Mouse (Mus musculus): ENCODE results near the gene Tmcc3. TPM values are rescaled to one million over a fixed set of nuclear protein-coding genes. Genes with fewer than 3 reads are reported as not detected.
A peak's percentile ranks its signal among the peaks of the same experiment; 100 is the strongest.
"Not testable (repeated sequence)": the region's sequence is repeated elsewhere in the genome, so short reads cannot be mapped to it uniquely, and the experiment has no call there.

The Tmcc3 gene
- total and polyA plus RNA-seq, 3 experiments = 15.3 to 35.1 (median 29.8) TPM

DNA sequence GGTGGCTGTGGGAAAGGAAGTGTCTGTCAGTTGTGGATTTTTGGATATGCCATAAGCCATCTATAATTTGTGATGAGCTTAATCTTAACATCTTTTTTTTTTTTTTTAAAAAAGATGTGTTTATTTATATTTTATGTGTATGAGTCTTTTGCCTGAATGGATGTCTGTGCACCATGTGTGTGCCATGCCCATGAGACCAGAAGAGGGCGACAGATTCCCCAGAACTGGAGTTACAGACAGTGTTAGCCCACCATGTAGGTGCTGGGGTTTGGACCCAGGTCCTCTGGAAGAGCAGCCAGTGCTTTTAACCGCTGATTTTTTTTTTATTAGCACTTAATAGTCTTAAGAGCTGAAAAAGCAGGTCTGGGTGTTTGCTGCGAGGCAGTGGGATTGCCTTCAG lies 269.6 kb downstream of the Tmcc3 start:
- Histone ChIP-seq H3K4me3 (no peak overlapping the region), H3K36me3 (ENCODE audit: control insufficient read depth, insufficient read depth, low read length) (peaks cover 3% of the 10 kb centered on the region), H3K27ac (no peak overlapping the region), H3K4me1 (ENCODE audit: control insufficient read depth, insufficient read depth, low read length) (peaks cover 7% of the 10 kb centered on the region), H3K27me3 (ENCODE audit: control insufficient read depth, insufficient read depth, low read length) (no peaks in the 10 kb centered on the region), H3K79me2 (replicated peaks; ENCODE audit: control insufficient read depth, insufficient read depth, low read length) (peaks cover 2% of the 10 kb centered on the region), H3K9ac (ENCODE audit: low read depth, low read length) (no peak overlapping the region)
- DNase-seq = no peak
- intact Hi-C loops (cut with DNase I) = no loop called here
- TF ChIP-seq POLR2A (IDR thresholded peaks at IDR 0.05; ENCODE audit: insufficient read depth, low read depth, low read length) = no peak
- TF ChIP-seq CTCF (IDR thresholded peaks at IDR 0.05) = peak; percentile 48
- WGBS = 97% methylated on average over 3 of the region's 3 CpGs

DNA sequence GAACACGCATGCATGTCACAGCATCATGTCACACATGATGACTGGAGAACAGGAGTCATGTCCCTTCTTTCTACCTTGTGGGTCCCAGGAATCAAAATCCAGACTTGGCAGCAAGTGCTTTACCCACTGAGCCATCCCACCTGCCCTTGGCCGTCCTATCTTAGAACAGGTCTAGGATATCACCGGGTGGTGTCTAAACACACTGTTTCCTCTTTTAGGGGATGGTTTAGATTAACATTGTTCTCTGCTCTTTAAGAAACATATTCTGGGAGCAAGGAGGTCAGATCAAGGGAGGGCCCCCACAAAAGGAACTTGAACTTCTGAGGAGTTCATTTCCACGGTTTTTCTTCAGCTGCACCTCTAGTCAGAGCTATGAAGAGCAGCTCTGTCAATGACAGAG lies 272.0 kb downstream of the Tmcc3 start:
- Histone ChIP-seq H3K27me3 (ENCODE audit: control insufficient read depth, insufficient read depth, low read length) (no peaks in the 10 kb centered on the region), H3K4me3 (no peak overlapping the region), H3K27ac (no peak overlapping the region), H3K9ac (ENCODE audit: low read depth, low read length) (no peak overlapping the region), H3K79me2 (replicated peaks; ENCODE audit: control insufficient read depth, insufficient read depth, low read length) (no peaks in the 10 kb centered on the region), H3K4me1 (ENCODE audit: control insufficient read depth, insufficient read depth, low read length) (no peaks in the 10 kb centered on the region), H3K36me3 (ENCODE audit: control insufficient read depth, insufficient read depth, low read length) (no peaks in the 10 kb centered on the region; the same call in 1 of the 2 replicates)
- intact Hi-C loops (cut with DNase I) = loop anchor here (2.0 kb wide), 1 partner anchor 35 kb away; no protein-coding TSS in a partner anchor
- DNase-seq = no peak
- TF ChIP-seq EP300 (IDR thresholded peaks at IDR 0.05; ENCODE audit: insufficient read depth, low read depth, low read length) (no peak), CTCF (IDR thresholded peaks at IDR 0.05) (no peak), POLR2A (IDR thresholded peaks at IDR 0.05; ENCODE audit: insufficient read depth, low read depth, low read length) (no peak)
- 60% methylated on average over 4 of the region's 4 CpGs for WGBS

DNA sequence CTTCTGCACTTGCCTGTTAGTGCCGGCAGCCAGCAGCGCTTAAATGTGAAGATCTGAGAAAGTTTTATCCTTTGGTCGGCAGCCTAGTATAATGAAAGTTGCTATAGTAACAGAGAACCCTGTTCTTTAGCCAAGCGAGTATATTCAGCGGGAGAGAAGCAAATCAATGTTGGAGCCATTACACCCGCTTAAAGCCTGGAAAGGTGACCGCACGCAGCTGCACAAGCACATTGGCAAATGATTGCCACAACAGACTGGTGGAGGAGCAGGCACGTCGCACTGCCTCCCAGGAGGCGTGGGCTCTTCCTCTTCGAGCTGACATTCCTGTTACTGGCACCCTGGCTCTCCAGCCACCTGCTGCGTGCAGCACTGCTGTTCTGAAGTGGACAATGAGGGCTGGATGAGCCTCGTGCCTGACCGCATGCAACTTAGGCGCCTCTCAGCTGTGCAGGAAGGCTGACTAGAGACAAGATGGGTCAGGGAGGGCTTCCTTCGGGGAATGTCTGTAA lies 273.2 kb downstream of the Tmcc3 start:
- WGBS = 66% methylated on average over 17 of the region's 17 CpGs
- Histone ChIP-seq H3K79me2 (replicated peaks; ENCODE audit: control insufficient read depth, insufficient read depth, low read length) (no peaks in the 10 kb centered on the region), H3K27me3 (ENCODE audit: control insufficient read depth, insufficient read depth, low read length) (no peaks in the 10 kb centered on the region), H3K27ac (no peak overlapping the region), H3K4me1 (ENCODE audit: control insufficient read depth, insufficient read depth, low read length) (no peaks in the 10 kb centered on the region), H3K9ac (ENCODE audit: low read depth, low read length) (no peak overlapping the region), H3K36me3 (ENCODE audit: control insufficient read depth, insufficient read depth, low read length) (no peaks in the 10 kb centered on the region; the same call in 1 of the 2 replicates), H3K4me3 (no peak overlapping the region)
- TF ChIP-seq CTCF (IDR thresholded peaks at IDR 0.05) = no peak
- TF ChIP-seq EP300 (IDR thresholded peaks at IDR 0.05; ENCODE audit: insufficient read depth, low read depth, low read length) = no peak
- TF ChIP-seq POLR2A (IDR thresholded peaks at IDR 0.05; ENCODE audit: insufficient read depth, low read depth, low read length) = no peak
- DNase-seq = no peak
- intact Hi-C loops (cut with DNase I) = no loop called here

GRCm38 (mm10) chr10:94585819-94586218 lies 274.1 kb downstream of the Tmcc3 start:
- Histone ChIP-seq H3K9ac (ENCODE audit: low read depth, low read length) (no peak overlapping the region), H3K4me3 (no peak overlapping the region), H3K27me3 (ENCODE audit: control insufficient read depth, insufficient read depth, low read length) (no peaks in the 10 kb centered on the region), H3K36me3 (ENCODE audit: control insufficient read depth, insufficient read depth, low read length) (no peaks in the 10 kb centered on the region; the same call in 1 of the 2 replicates), H3K4me1 (ENCODE audit: control insufficient read depth, insufficient read depth, low read length) (no peaks in the 10 kb centered on the region), H3K79me2 (replicated peaks; ENCODE audit: control insufficient read depth, insufficient read depth, low read length) (no peaks in the 10 kb centered on the region), H3K27ac (no peak overlapping the region)
- intact Hi-C loops (cut with DNase I) = no loop called here
- WGBS = 70% methylated on average over 8 of the region's 8 CpGs
- no peak for TF ChIP-seq CTCF (IDR thresholded peaks at IDR 0.05)
- TF ChIP-seq POLR2A (IDR thresholded peaks at IDR 0.05; ENCODE audit: insufficient read depth, low read depth, low read length) = no peak
- TF ChIP-seq EP300 (IDR thresholded peaks at IDR 0.05; ENCODE audit: insufficient read depth, low read depth, low read length) = no peak
- DNase-seq = no peak

DNA sequence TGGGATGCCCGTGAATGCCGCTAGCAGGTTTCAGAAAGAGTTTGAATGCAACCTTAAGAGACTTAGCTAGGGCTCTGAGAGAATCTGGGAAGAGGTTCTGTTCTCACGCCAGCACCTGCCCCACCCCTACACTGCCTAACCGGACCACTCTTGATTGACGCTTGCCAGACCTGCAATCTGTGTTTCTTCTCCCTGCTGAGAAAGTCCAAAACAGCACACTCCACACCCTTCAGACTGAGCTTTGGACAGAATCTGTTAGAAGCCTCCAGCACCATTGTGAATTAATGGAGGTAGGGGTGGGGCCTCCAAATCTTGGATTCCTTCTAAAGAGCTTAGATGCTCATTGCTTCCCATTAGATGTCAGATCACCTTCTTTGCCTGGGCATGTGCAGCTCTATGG lies 277.2 kb downstream of the Tmcc3 start:
- DNase-seq = no peak
- Histone ChIP-seq H3K27ac (no peak overlapping the region), H3K36me3 (ENCODE audit: control insufficient read depth, insufficient read depth, low read length) (no peaks in the 10 kb centered on the region), H3K9ac (ENCODE audit: low read depth, low read length) (no peak overlapping the region), H3K4me1 (ENCODE audit: control insufficient read depth, insufficient read depth, low read length) (no peaks in the 10 kb centered on the region), H3K4me3 (no peak overlapping the region), H3K27me3 (ENCODE audit: control insufficient read depth, insufficient read depth, low read length) (no peaks in the 10 kb centered on the region), H3K79me2 (replicated peaks; ENCODE audit: control insufficient read depth, insufficient read depth, low read length) (no peaks in the 10 kb centered on the region)
- intact Hi-C loops (cut with DNase I) = no loop called here
- 60% methylated on average over 5 of the region's 5 CpGs for WGBS
- TF ChIP-seq EP300 (IDR thresholded peaks at IDR 0.05; ENCODE audit: insufficient read depth, low read depth, low read length) (no peak), POLR2A (IDR thresholded peaks at IDR 0.05; ENCODE audit: insufficient read depth, low read depth, low read length) (no peak), CTCF (IDR thresholded peaks at IDR 0.05) (no peak)

- H3K4me3 ChIP-seq = no peak overlapping the region
- no peak overlapping the region for H3K27ac ChIP-seq
- 80% methylated on average over 9 of the region's 9 CpGs for WGBS
- no peak for TF ChIP-seq EP300 (IDR thresholded peaks at IDR 0.05; ENCODE audit: insufficient read depth, low read depth, low read length)
- no peak for TF ChIP-seq POLR2A (IDR thresholded peaks at IDR 0.05; ENCODE audit: insufficient read depth, low read depth, low read length)
- TF ChIP-seq CTCF (IDR thresholded peaks at IDR 0.05) = no peak
- H3K4me1 ChIP-seq (ENCODE audit: control insufficient read depth, insufficient read depth, low read length) = no peaks in the 10 kb centered on the region; the same call in 1 of the 2 replicates
- H3K79me2 ChIP-seq (replicated peaks; ENCODE audit: control insufficient read depth, insufficient read depth, low read length) = no peaks in the 10 kb centered on the region
- H3K36me3 ChIP-seq (ENCODE audit: control insufficient read depth, insufficient read depth, low read length) = no peaks in the 10 kb centered on the region
- intact Hi-C loops (cut with DNase I) = no loop called here
- no peak overlapping the region for H3K9ac ChIP-seq (ENCODE audit: low read depth, low read length)
- no peaks in the 10 kb centered on the region for H3K27me3 ChIP-seq (ENCODE audit: control insufficient read depth, insufficient read depth, low read length)
- DNase-seq = peak in 1 of 2 experiments; percentile 44
These were observed 284.0 kb downstream of the Tmcc3 start for GRCm38 (mm10) chr10:94595705-94596104.

- not testable (repeated sequence) for H3K4me1 ChIP-seq (ENCODE audit: control insufficient read depth, insufficient read depth, low read length); DNase-seq; H3K4me3 ChIP-seq; H3K27me3 ChIP-seq (ENCODE audit: control insufficient read depth, insufficient read depth, low read length); H3K9ac ChIP-seq (ENCODE audit: low read depth, low read length); H3K79me2 ChIP-seq (replicated peaks; ENCODE audit: control insufficient read depth, insufficient read depth, low read length); H3K27ac ChIP-seq; H3K36me3 ChIP-seq (ENCODE audit: control insufficient read depth, insufficient read depth, low read length)
- 70% methylated on average over 2 of the region's 2 CpGs for WGBS
- intact Hi-C loops (cut with DNase I) = loop anchor here (5.0 kb wide), 1 partner anchor 48 kb away; no protein-coding TSS in a partner anchor
These were observed 288.1 kb downstream of the Tmcc3 start for GRCm38 (mm10) chr10:94599846-94600245.
